Mouse (Mus musculus) splenic B cell, adult 2 months (primary cell): ENCODE measurements at regions not wholly inside any gene's neighbourhood (a gene's known extent, or its start where the extent isn't known, plus 50 kb on each side); places are given as distances from the start of the nearest gene placed in this dataset.

Source experiments
- DNase-seq: peaks from one replicate; pipeline ENCODE4 v3.0.0-alpha.2; 2011; ENCODE audit warnings: low read depth, low spot score
- H3K27me3 ChIP-seq: 2 replicates; pipeline ENCODE4 v1.6.1; 2012; ENCODE audit warnings: mild to moderate bottlenecking, low read length, moderate library complexity, mixed read lengths; ENCODE audit not compliant: control insufficient read depth, poor library complexity, insufficient read depth, severe bottlenecking
- H3K36me3 ChIP-seq: 2 replicates; pipeline ENCODE4 v1.6.1; 2012; ENCODE audit warnings: mild to moderate bottlenecking, low read length, moderate library complexity, mixed read lengths; ENCODE audit not compliant: control insufficient read depth, poor library complexity, insufficient read depth, severe bottlenecking

GRCm38 (mm10) chr2:131436149-131436548 is 55.1 kb upstream of the Smox start:
- no peak for DNase-seq
- Histone ChIP-seq H3K27me3 (no peaks in the 10 kb centered on the region), H3K36me3 (no peaks in the 10 kb centered on the region)

GRCm38 (mm10) chr2:131430474-131430873 is 60.8 kb upstream of the Smox start:
- Histone ChIP-seq H3K27me3 (no peaks in the 10 kb centered on the region), H3K36me3 (no peaks in the 10 kb centered on the region)
- DNase-seq, result no peak

GRCm38 (mm10) chr2:131428089-131428488 is 63.2 kb upstream of the Smox start:
- Histone ChIP-seq H3K27me3 (no peaks in the 10 kb centered on the region), H3K36me3 (no peaks in the 10 kb centered on the region)
- DNase-seq, result no peak

- no peaks in the 10 kb centered on the region for H3K27me3 ChIP-seq
- no peak for DNase-seq
- H3K36me3 ChIP-seq, result no peaks in the 10 kb centered on the region
Measured at GRCm38 (mm10) chr2:131426941-131427340, 64.4 kb upstream of the Smox start.

- Histone ChIP-seq H3K27me3 (no peaks in the 10 kb centered on the region), H3K36me3 (no peaks in the 10 kb centered on the region)
- peak; percentile 3 for DNase-seq
Measured at GRCm38 (mm10) chr2:131423616-131424320, 67.5 kb upstream of the Smox start.

GRCm38 (mm10) chr2:131422907-131423445 is 68.3 kb upstream of the Smox start:
- no peaks in the 10 kb centered on the region for H3K27me3 ChIP-seq
- DNase-seq, result peak; percentile 78
- no peaks in the 10 kb centered on the region for H3K36me3 ChIP-seq

GRCm38 (mm10) chr2:131418130-131418529 is 65.4 kb upstream of the Rnf24 start:
- Histone ChIP-seq H3K27me3 (no peaks in the 10 kb centered on the region), H3K36me3 (no peaks in the 10 kb centered on the region)
- no peak for DNase-seq

- Histone ChIP-seq H3K27me3 (no peaks in the 10 kb centered on the region), H3K36me3 (no peaks in the 10 kb centered on the region)
- DNase-seq, result no peak
Measured at GRCm38 (mm10) chr2:131417472-131417871, 64.8 kb upstream of the Rnf24 start.

- H3K27me3 ChIP-seq, result no peaks in the 10 kb centered on the region
- H3K36me3 ChIP-seq, result no peaks in the 10 kb centered on the region
- peak; percentile 60 for DNase-seq
Measured at GRCm38 (mm10) chr2:131416482-131416881, 63.8 kb upstream of the Rnf24 start.

GRCm38 (mm10) chr2:131410906-131411520 is 58.3 kb upstream of the Rnf24 start:
- no peak for DNase-seq
- H3K27me3 ChIP-seq, result no peaks in the 10 kb centered on the region
- H3K36me3 ChIP-seq, result no peaks in the 10 kb centered on the region

GRCm38 (mm10) chr2:131407337-131407736 is 54.6 kb upstream of the Rnf24 start:
- Histone ChIP-seq H3K27me3 (no peaks in the 10 kb centered on the region), H3K36me3 (no peaks in the 10 kb centered on the region)
- no peak for DNase-seq

GRCm38 (mm10) chr2:131404218-131404555 is 51.5 kb upstream of the Rnf24 start:
- no peaks in the 10 kb centered on the region for H3K36me3 ChIP-seq
- no peak for DNase-seq
- no peaks in the 10 kb centered on the region for H3K27me3 ChIP-seq

- Histone ChIP-seq H3K36me3 (no peaks in the 10 kb centered on the region), H3K27me3 (no peaks in the 10 kb centered on the region)
- no peak for DNase-seq
Measured at GRCm38 (mm10) chr2:131403543-131404217, 51.0 kb upstream of the Rnf24 start.
